Mouse (Mus musculus) mature B cell (primary cell): ENCODE data around the gene Rcc1.

Experiments used
- in situ Hi-C: fragments of 300-500 bp; cut with MboI; formaldehyde crosslinking; loops from 2 replicates; pipeline ENCODE4 v1.14.3; 2019

The Rcc1 gene

GRCm38 (mm10) chr4:132355403-132355802 is 2.0 kb upstream of the Rcc1 start:
- in situ Hi-C loops: no loop called here

DNA sequence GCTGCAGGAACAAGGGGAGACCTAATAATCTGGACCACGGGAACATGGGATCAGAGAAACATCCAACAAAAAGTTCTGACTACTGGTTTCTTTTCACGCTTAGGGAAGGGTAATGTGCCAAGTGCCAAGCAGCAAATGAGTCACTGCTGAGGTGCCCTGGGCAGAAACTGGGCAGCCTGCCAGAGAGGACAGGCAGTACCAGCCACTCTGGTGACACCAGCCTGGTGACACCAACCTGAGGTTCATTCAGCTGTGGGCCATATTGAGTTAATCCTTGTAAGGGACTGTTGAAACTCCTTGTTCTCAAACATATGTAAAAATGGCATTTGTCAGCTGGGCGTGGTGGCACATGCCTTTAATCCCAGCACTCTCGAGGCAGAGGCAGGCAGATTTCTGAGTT is 1.2 kb upstream of the Rcc1 start:
- in situ Hi-C loops: no loop called here

- in situ Hi-C loops: no loop called here
Measured at GRCm38 (mm10) chr4:132352739-132353138, 666 bp downstream of the Rcc1 start.

- in situ Hi-C loops: no loop called here
Measured at GRCm38 (mm10) chr4:132351401-132351800, 2.0 kb downstream of the Rcc1 start.

GRCm38 (mm10) chr4:132350854-132351253 is 2.6 kb downstream of the Rcc1 start:
- in situ Hi-C loops: no loop called here

- in situ Hi-C loops: no loop called here
Measured at GRCm38 (mm10) chr4:132350123-132350740, 3.2 kb downstream of the Rcc1 start.

- in situ Hi-C loops: loop anchor here (10.0 kb wide), 1 partner anchor 135 kb away; the partner anchor contains the start of gene Ythdf2
Measured at GRCm38 (mm10) chr4:132349495-132350122, 3.8 kb downstream of the Rcc1 start.

GRCm38 (mm10) chr4:132346661-132347060 is 6.7 kb downstream of the Rcc1 start:
- in situ Hi-C loops: loop anchor here (10.0 kb wide), 1 partner anchor 132 kb away; the partner anchor contains the start of gene Ythdf2

DNA sequence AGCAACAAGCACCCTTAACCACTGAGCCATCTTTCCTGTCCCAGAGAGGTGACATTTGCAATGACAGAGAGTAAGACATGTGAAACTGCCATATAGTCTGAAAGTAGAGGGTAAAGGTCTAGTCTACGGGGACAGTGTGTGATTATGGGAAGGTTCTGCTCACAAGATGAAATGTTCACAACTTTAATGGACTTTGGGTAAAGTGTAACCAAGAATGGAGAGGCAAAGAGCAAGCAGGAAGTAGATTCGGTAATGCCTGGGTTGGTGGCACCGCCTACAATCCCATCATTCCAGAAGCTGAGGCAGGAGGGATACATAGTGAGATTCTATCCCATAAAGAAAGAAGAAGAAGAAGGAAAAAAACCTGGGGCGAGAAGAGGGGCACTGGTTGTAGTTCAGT is 7.1 kb downstream of the Rcc1 start:
- in situ Hi-C loops: loop anchor here (10.0 kb wide), 1 partner anchor 131 kb away; the partner anchor contains the start of gene Ythdf2

DNA sequence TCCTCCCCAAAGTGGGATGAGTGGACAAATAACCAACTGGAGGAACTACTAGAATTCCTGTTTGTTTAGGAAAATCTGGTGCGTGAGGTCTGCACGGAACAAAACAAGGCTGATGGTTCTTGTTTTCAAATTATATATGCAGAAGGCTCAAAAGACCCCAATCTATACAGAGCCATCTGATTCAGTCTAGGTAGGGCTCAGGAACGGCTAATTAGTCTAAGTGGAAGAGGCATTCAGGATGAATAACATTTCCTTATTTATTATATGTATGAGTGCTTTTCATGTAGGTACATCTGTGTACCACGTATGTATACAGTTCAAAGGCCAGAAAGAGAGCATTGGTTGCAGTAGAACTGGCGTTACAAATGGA is 7.6 kb downstream of the Rcc1 start:
- in situ Hi-C loops: loop anchor here (10.0 kb wide), 1 partner anchor 131 kb away; the partner anchor contains the start of gene Ythdf2

- in situ Hi-C loops: loop anchor here (10.0 kb wide), 1 partner anchor 130 kb away; the partner anchor contains the start of gene Ythdf2
Measured at GRCm38 (mm10) chr4:132345135-132345842, 8.1 kb downstream of the Rcc1 start.

- in situ Hi-C loops: loop anchor here (10.0 kb wide), 1 partner anchor 130 kb away; the partner anchor contains the start of gene Ythdf2
Measured at GRCm38 (mm10) chr4:132344403-132345134, 8.8 kb downstream of the Rcc1 start.

GRCm38 (mm10) chr4:132341451-132341850 is 12.0 kb downstream of the Rcc1 start:
- in situ Hi-C loops: loop anchor here (10.0 kb wide), 1 partner anchor 127 kb away; the partner anchor contains the start of gene Ythdf2

DNA sequence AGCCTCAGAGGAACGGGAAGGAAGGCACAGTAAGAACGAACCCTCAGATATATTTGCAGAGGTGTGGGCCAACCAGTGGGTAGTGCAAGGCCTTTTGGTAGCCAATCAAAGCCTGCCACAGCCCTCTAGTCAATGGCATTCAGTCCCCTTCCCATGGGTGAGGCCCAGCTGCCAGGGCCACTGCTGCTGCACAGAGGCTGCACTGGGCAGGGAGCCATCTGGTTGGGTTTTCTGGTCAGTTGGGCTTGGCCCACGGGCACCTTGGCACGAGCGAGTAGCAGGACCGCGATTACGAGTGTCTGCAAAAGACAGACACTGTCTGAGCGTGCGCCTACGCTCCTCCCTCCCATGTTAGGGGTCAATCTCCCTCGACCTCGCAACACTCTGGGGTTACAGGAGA is 14.5 kb downstream of the Rcc1 start:
- in situ Hi-C loops: no loop called here

DNA sequence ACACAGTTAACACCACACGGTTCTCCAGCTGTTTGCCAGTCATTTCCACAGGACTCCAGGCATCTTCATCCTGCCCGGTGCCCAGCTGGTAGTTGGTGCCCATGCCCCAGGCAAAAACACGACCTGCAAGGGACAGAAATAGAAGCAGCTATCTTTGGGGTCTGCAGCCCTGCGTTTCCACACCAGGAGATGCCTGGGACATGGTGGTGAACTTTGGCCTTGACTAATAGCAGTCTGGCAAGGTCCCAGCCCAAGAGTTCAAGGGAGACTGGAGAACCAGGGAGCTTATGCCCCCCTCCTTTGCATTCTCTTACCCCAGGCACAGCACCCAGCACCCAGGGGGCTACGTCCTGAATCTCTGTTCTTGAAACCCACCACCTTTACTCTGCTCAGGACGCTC is 20.5 kb downstream of the Rcc1 start:
- in situ Hi-C loops: no loop called here

GRCm38 (mm10) chr4:132331960-132332359 is 21.4 kb downstream of the Rcc1 start:
- in situ Hi-C loops: no loop called here

DNA sequence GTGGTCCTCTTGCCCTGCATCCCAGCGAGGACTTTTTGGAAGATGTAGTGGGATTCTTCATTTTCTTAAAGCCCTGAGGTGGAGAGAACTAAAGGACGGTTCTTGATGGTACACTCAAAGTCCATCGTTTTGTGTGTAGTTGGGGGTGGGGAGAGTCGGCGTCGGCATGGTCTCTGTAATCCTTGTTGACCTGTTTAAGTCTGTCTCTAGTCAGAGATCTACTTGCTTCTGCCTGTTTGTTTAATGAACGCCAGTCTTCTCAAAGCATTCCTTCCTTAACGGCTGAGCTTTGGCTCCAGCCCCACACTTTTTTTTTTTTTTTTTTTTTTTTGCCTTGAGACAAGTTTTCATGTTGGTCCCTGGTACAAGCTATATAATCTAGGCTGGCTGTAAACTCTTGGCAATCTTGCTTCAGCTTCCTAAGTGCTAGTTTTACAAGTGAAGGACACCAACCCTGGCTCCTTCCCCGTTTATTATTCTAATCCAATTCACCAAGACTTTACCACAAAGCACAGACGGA is 23.5 kb downstream of the Rcc1 start:
- in situ Hi-C loops: no loop called here

DNA sequence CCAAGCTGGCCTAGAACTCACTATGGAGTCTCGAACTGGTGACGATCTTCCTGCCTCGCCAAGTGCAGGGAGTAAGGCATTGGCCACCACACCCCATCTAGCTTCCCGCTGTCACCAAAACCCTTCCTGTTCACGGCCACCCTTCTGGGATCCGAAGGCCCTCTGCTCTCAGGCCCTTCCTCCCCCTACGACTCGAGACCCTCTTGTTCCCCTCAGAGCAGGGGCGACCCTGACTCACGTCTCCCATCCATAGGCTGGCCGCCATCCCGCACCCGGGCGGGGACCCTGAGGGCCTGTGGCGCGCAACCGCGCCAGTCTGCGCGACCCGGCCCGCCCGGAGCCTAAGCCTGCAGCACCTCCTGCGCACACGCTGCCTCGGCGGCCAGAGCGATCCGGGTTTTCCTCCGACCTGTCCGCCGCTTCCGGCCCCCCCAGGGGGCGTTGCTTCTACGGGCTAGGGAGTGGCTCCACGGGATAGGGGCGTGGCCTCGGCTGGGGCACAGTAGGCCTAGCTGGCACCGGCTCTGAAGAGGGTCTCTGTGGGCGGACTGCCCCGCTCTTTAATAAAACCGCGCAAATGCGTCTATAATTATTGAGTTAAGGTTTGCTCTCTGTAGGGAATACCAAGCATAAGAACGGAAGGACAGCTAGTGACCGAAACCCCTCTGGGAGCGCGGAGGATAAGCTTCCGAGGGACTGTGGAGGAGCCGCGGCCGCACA is 24.1 kb downstream of the Rcc1 start, which contains the start of gene Trnau1ap:
Gene Trnau1ap, minus strand, starts transcription at position 424 of the 720 bp plus-strand sequence.
- in situ Hi-C loops: no loop called here

DNA sequence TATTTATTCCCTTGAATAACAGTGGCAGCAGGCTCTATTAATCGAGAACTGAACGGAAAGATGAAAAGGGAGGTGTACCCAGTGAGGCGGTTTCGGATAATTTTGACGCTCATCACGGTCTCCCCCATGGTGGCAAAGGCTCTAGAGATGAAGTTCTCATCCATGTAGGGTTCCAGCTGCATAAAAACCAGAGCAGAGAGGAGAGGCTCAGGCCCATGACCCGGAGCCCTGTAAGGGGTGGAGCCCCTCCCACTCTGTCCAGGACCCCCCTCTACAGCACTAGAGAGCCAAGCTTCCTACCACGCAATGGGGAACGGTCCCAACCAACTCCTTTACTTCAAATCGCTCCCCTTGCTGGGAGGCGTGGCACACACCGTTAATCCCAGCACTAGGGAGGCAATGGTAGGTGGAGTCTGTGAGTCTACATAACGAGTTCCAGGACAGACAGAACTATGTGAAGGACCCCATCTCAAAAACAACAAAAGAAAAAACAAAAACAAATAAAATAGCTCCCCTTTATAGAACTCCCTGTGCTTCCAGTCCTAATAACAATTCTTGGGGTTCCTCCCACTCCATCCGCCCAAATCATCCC is 24.9 kb downstream of the Rcc1 start:
- in situ Hi-C loops: no loop called here

- in situ Hi-C loops: no loop called here
Measured at GRCm38 (mm10) chr4:132326481-132326880, 26.9 kb downstream of the Rcc1 start.

GRCm38 (mm10) chr4:132315711-132316110 is 37.7 kb downstream of the Rcc1 start:
- in situ Hi-C loops: no loop called here
